Mouse (Mus musculus) limb, embryonic 12.5 days (tissue): ENCODE data around the gene Fgfr2. TPM values are rescaled to one million over a fixed set of nuclear protein-coding genes. Genes with fewer than 3 reads are reported as not detected.

Source experiments
- ATAC-seq: fragments of 200-750 bp; cut with Nextera tagmentation; 2 replicates; pipeline ENCODE4 v1.8.0; 2017; ENCODE audit warnings: low read depth, moderate TSS enrichment; ENCODE audit not compliant: insufficient number of reproducible peaks, insufficient read depth, low FRiP score, low TSS enrichment
- H3K27ac ChIP-seq: fragments of 300-500 bp; sonication (generic); 2 replicates; pipeline ENCODE4 v1.5.1; 2016; ENCODE audit warnings: mild to moderate bottlenecking, moderate library complexity
- H3K27me3 ChIP-seq: fragments of 300-500 bp; sonication (generic); 2 replicates; pipeline ENCODE4 v1.6.1; 2016; ENCODE audit warnings: mild to moderate bottlenecking, moderate library complexity
- H3K36me3 ChIP-seq: fragments of 300-500 bp; sonication (generic); 2 replicates; pipeline ENCODE4 v1.6.1; 2016; ENCODE audit warnings: mild to moderate bottlenecking, moderate library complexity
- H3K4me1 ChIP-seq: fragments of 300-500 bp; sonication (generic); replicated peaks from 2 replicates; pipeline ENCODE4 v1.6.1; 2016
- H3K4me2 ChIP-seq: fragments of 300-500 bp; sonication (generic); 2 replicates; pipeline ENCODE4 v1.6.1; 2016; ENCODE audit warnings: mild to moderate bottlenecking, moderate library complexity
- H3K4me3 ChIP-seq: fragments of 300-500 bp; sonication (generic); replicated peaks from 2 replicates; pipeline ENCODE4 v1.5.1; 2016; ENCODE audit warnings: mild to moderate bottlenecking
- H3K9ac ChIP-seq: fragments of 300-500 bp; sonication (generic); replicated peaks from 2 replicates; pipeline ENCODE4 v1.6.1; 2016; ENCODE audit warnings: mild to moderate bottlenecking, moderate library complexity
- H3K9me3 ChIP-seq: fragments of 300-500 bp; sonication (generic); 2 replicates; pipeline ENCODE4 v1.6.1; 2016; ENCODE audit warnings: mild to moderate bottlenecking, moderate library complexity
- WGBS: fragments of 180-500 bp; shearing (Covaris S2); methylation state at CpG from one replicate; pipeline ENCODE4 v1.1.7; 2016; 5-methylcytosine and 5-hydroxymethylcytosine counted together
- polyA plus RNA-seq: library from polyadenylated mRNA; unstranded; fragments of >200 nt; fragmentation: Nextera tagmentation; extraction: Ambion mirVana; gene quantifications from 2 replicates; pipeline ENCODE4 v1.2.1, GENCODE M21; 2016

Gene Fgfr2
- polyA plus RNA-seq, 1 experiment from 2014 or later: 112 TPM

DNA sequence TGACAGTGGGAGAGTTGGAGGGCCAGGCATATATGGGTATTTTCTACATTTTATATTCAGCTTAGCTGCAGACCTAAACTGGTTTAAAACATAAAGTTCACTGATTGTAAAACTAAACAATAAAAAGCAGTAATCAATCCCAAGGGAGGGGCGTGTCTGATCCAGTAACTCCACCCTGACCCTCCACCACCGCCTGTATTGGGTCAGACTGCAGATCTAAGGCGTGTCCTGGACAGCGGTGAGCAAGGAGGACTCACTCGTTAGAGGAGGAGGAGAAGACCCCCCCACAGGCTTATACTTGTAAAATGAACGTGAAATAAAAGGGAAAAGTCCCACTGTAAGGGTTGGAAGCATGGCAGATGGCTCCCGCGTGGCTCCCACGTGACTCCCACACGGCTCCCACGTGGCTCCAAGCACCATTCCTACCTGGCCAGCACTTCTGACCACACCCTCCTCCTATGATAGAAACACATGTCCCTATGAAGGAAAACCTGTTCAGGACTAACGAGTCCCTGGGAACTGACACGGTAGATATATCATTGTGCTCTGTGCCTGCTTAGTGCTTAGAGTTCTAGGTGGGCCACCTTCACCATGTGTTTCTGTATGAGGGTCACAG is 2131.9 kb downstream of the Fgfr2 start:
- WGBS: 71% methylated on average over 13 of the region's 13 CpGs
- Histone ChIP-seq H3K36me3 (no peaks in the 10 kb centered on the region), H3K27ac (no peak overlapping the region), H3K9me3 (no peaks in the 10 kb centered on the region), H3K4me1 (peaks cover 22% of the 10 kb centered on the region), H3K27me3 (no peaks in the 10 kb centered on the region), H3K4me3 (no peak overlapping the region), H3K9ac (no peak overlapping the region), H3K4me2 (no peak overlapping the region)
- ATAC-seq: no peak; the same call in 1 of the 2 replicates

DNA sequence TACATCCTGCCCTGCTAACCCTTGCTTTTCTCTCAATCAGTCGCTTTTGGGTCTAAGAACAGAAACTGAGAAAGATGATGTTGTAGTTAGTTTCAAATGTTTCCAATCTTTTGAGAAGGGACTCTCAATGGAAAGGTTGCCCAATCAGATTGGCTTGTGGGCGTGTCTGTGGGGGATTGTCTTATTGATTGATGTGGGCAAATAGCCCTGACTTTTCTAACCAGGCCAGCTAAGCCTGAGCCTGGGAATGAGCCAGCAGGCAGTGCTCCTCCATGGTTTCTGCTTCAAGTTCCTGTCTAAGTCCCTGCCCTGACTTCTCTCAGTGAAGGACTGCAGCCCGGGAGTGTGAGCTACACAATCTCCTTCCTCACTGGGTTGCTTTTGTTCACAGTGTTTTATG is 2133.8 kb downstream of the Fgfr2 start:
- no peak for ATAC-seq
- no peak overlapping the region for H3K27ac ChIP-seq
- no peak overlapping the region for H3K4me2 ChIP-seq
- H3K4me3 ChIP-seq: no peak overlapping the region
- WGBS: 60% methylated on average over 3 of the region's 3 CpGs
- no peaks in the 10 kb centered on the region for H3K27me3 ChIP-seq
- H3K36me3 ChIP-seq: no peaks in the 10 kb centered on the region
- no peak overlapping the region for H3K9ac ChIP-seq
- peaks cover 22% of the 10 kb centered on the region for H3K4me1 ChIP-seq
- H3K9me3 ChIP-seq: no peaks in the 10 kb centered on the region

DNA sequence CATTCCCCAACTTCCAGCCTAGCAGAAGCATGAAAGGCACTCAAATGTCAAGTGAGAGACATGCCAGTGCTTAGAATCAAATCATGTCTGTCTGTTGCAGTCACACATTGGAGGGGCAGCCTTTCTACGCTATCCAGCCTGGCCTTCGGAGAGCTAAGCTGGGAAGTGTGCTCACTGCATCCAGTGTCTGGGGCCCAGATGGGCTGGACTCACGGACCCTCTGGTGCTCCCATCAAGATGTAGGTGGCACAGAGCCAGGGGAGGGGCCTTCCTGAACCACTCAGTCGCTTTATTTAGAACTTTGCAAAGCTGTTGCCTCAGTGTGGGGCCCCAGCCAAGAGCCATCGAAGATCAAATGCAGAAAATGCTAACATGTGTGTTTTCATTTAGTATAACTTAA is 2135.0 kb downstream of the Fgfr2 start:
- Histone ChIP-seq H3K27me3 (no peaks in the 10 kb centered on the region), H3K4me2 (no peak overlapping the region), H3K9me3 (no peaks in the 10 kb centered on the region), H3K36me3 (no peaks in the 10 kb centered on the region), H3K4me1 (peaks cover 22% of the 10 kb centered on the region), H3K4me3 (no peak overlapping the region), H3K9ac (no peak overlapping the region), H3K27ac (peak overlapping the region; percentile 45; the same call in 1 of the 2 replicates)
- no peak for ATAC-seq
- WGBS: 57% methylated on average over 5 of the region's 5 CpGs

DNA sequence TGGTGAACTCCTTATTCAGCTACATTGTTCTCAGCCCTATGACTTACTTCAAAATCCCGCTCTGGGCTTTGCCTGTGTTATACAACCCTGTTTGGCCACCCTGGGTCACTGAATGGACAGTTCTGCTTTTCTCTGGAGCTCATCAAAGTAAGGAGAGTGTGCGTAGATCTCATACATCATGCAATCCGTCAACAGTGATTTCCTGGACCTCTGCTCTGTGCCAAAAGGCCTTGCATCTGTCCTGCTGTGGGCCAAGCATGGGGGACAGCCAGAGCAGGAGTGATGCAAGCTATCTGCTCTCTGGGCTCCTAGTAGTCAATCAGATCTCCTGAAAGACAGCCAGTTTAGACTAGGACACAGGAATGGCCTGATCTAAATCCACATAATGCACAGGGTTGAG is 2137.4 kb downstream of the Fgfr2 start:
- no peak overlapping the region for H3K9ac ChIP-seq
- ATAC-seq: no peak

DNA sequence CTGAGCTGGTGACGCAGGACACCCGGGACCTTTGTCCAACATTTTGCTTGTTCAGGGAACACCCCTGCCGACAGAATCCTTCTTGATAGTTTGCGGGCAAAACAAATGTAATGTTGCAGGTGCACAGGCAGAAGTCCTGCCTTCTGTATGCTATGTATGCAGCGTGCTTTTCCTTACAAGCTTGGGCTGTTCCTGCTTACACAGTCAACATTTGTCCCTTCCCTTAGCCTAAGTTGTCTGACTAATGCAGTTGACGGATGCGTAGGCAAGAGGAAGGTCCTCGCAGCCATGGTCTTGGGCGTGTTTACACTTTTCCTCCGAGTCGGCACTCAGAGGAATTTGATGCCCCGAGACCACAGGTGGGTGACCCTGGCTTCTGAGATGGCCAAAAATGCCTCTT is 2138.0 kb downstream of the Fgfr2 start:
- Histone ChIP-seq H3K27ac (0 out of 2 replicates have a peak overlapping the region, but pooled peaks have one; percentile 5), H3K4me1 (peaks cover 26% of the 10 kb centered on the region), H3K9ac (no peak overlapping the region), H3K4me2 (no peak overlapping the region), H3K9me3 (no peaks in the 10 kb centered on the region), H3K4me3 (no peak overlapping the region), H3K36me3 (no peaks in the 10 kb centered on the region), H3K27me3 (no peaks in the 10 kb centered on the region)
- 91% methylated on average over 12 of the region's 12 CpGs for WGBS
- no peak for ATAC-seq

More for the DNA sequence above, 2137.4 kb downstream of the Fgfr2 start:
- Histone ChIP-seq H3K27me3 (no peaks in the 10 kb centered on the region), H3K9me3 (no peaks in the 10 kb centered on the region), H3K4me2 (no peak overlapping the region), H3K27ac (no peak overlapping the region), H3K4me1 (peaks cover 26% of the 10 kb centered on the region), H3K4me3 (no peak overlapping the region), H3K36me3 (no peaks in the 10 kb centered on the region)
- WGBS: 84% methylated on average over 3 of the region's 3 CpGs

DNA sequence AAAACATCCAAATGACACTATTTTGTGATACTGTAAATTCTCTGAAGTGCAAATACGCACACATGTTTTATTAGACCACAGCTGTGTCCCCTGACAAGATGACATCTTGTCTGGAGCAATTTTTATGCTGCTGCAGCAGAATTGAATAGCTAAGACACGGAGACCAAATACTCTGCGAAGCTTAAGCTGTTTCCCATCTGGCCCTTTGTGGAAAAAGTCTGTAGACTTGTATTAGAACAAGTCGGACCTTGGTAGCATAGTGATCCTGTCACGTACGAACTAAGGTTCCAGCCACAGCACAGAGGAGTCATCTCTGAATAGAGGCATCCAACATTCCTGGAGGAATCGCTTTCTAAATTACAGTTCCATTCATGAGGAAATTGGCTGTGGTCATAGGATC is 2138.9 kb downstream of the Fgfr2 start:
- no peaks in the 10 kb centered on the region for H3K27me3 ChIP-seq
- WGBS: 69% methylated on average over 7 of the region's 7 CpGs
- H3K9me3 ChIP-seq: no peaks in the 10 kb centered on the region
- no peak for ATAC-seq
- no peaks in the 10 kb centered on the region for H3K36me3 ChIP-seq
- no peak overlapping the region for H3K27ac ChIP-seq
- peaks cover 26% of the 10 kb centered on the region for H3K4me1 ChIP-seq
- no peak overlapping the region for H3K9ac ChIP-seq
- H3K4me3 ChIP-seq: no peak overlapping the region
- no peak overlapping the region for H3K4me2 ChIP-seq

DNA sequence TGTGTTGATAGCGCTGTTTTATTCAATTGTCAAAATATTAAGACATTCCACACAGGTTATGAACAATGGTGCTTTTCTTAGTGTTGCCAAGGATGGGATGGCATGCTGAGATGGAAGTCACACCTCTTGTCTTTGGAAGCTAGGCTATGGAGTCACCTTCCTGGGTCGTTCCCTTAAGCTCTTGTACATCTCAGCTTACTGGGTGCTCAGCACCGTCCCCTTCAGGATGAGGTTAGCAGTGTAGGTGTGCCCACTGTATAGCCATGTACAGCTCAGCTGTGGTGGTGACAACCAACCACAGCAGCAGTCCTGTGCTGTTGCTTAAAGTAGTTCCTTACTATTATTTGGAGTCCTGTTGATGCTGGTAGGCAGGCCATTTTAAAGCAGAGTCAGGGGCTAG is 2140.3 kb downstream of the Fgfr2 start:
- no peaks in the 10 kb centered on the region for H3K27me3 ChIP-seq
- 0 out of 2 replicates have a peak overlapping the region, but pooled peaks have one; percentile 70 for H3K27ac ChIP-seq
- H3K4me1 ChIP-seq: peaks cover 21% of the 10 kb centered on the region
- ATAC-seq: no peak
- H3K36me3 ChIP-seq: no peaks in the 10 kb centered on the region
- H3K9me3 ChIP-seq: no peaks in the 10 kb centered on the region
- WGBS: 75% methylated on average over 3 of the region's 3 CpGs
- no peak overlapping the region for H3K4me2 ChIP-seq
- no peak overlapping the region for H3K4me3 ChIP-seq
- no peak overlapping the region for H3K9ac ChIP-seq

DNA sequence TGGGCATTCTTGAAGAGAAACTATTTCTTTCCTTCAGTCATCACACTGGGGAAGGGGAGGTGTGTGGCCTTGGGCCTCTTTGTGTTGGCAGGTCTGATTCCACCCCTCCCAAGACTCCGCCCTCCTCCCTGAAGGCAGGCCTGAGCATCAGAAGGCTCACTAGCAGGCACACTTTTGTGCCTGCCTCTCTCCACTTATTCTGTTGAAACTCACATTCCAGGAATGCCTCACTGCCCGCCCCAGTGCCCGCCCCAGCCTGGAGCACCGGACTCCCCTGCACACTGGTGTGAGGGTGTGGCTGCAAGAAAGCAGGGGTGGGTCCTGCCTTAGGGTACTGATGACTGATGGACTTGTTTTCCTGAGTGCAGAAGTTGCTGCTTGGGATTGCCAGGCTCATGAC is 2140.8 kb downstream of the Fgfr2 start:
- peaks cover 23% of the 10 kb centered on the region for H3K4me1 ChIP-seq
- 33% methylated on average over 4 of the region's 4 CpGs for WGBS
- no peaks in the 10 kb centered on the region for H3K9me3 ChIP-seq
- no peaks in the 10 kb centered on the region for H3K36me3 ChIP-seq
- H3K4me3 ChIP-seq: no peak overlapping the region
- H3K9ac ChIP-seq: no peak overlapping the region
- peak overlapping the region; percentile 70 for H3K27ac ChIP-seq
- no peaks in the 10 kb centered on the region for H3K27me3 ChIP-seq
- H3K4me2 ChIP-seq: no peak overlapping the region
- ATAC-seq: peak; percentile 68

DNA sequence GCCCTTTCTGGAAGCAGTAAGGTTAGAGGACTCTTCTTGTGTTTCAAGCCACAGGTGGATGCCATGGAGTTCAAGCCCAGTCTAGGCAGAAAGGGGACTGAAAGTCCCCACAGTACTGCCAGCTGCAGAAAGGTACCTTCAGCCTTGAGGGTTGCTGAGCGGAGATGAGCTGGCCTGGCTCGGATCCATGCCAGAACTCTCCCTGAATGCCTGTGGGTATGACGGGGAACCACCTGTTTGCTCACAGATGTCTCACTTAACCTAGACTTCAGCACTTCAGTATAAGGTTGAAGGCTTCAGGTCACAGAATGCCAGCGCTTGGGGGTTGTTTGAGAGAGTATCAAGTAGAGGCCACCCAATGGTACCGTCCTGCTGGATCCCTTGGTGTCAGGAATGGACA is 2143.0 kb downstream of the Fgfr2 start:
- H3K27ac ChIP-seq: no peak overlapping the region
- no peak for ATAC-seq
- 85% methylated on average over 5 of the region's 5 CpGs for WGBS
- H3K9me3 ChIP-seq: no peaks in the 10 kb centered on the region
- no peaks in the 10 kb centered on the region for H3K27me3 ChIP-seq
- H3K4me2 ChIP-seq: no peak overlapping the region
- peaks cover 40% of the 10 kb centered on the region for H3K4me1 ChIP-seq
- no peak overlapping the region for H3K9ac ChIP-seq
- H3K4me3 ChIP-seq: no peak overlapping the region
- H3K36me3 ChIP-seq: no peaks in the 10 kb centered on the region

DNA sequence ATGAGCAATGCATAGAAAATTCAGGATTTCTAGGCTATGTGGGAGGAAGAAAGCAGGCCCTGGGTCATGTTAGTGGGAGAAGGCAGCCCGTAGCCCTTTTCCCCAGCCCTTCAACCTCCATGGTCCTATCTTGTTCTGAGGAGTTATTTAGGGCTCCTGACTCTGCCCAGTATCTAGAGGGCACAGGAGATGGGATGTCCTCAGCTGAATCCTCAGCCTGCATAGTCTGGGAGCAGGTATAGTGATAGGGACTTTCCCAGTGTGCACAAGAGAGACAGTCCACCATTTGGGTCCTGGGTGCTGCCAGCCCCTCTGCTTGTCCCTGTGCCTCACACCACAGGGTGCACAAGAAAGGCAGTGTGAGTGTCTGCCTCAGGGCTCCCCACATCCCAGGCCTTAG is 2144.6 kb downstream of the Fgfr2 start:
- no peak for ATAC-seq
- H3K36me3 ChIP-seq: no peaks in the 10 kb centered on the region
- 86% methylated on average over 1 of the region's 1 CpGs for WGBS
- H3K9me3 ChIP-seq: no peaks in the 10 kb centered on the region
- no peaks in the 10 kb centered on the region for H3K27me3 ChIP-seq
- no peak overlapping the region for H3K4me2 ChIP-seq
- no peak overlapping the region for H3K9ac ChIP-seq
- peaks cover 40% of the 10 kb centered on the region for H3K4me1 ChIP-seq
- no peak overlapping the region for H3K4me3 ChIP-seq
- H3K27ac ChIP-seq: no peak overlapping the region

DNA sequence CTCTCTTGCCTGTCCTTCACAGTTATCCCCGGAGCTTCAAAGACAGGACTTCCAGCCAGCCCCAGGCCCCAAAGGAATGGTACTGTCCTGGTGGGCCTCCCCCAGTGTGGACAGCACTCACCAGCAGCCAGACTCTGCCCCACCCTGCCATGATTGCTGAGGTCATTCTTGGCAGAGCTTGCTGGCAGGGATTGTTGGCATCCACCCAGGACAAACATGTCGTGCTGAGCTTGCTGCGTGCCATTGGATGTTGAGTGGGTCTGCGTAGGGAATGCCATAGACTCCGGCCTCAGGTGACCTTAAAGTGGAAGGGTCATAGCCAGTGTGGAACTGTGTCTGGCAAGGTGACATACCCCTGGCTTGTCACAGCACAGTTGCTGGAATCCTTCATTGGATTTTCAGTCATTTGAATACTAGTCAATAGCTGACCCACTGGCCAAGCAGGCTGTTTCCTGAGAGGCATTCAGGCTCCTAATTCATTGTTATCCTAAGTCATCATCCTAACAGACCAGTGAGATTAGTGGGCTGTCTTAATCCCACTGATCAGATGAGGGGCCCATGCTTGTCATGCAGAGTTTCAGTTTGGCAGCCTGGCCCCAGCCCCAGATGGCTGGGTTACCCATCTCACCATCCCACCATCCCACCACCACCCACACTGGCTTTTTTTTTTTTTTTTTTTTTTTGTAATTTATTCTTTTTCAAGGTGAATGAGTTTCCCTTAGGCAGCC is 2145.2 kb downstream of the Fgfr2 start:
- Histone ChIP-seq H3K4me3 (no peak overlapping the region), H3K4me1 (peaks cover 38% of the 10 kb centered on the region), H3K4me2 (no peak overlapping the region), H3K9me3 (no peaks in the 10 kb centered on the region), H3K27me3 (no peaks in the 10 kb centered on the region), H3K9ac (no peak overlapping the region), H3K27ac (peak overlapping the region; percentile 60; the same call in 1 of the 2 replicates), H3K36me3 (no peaks in the 10 kb centered on the region)
- 65% methylated on average over 5 of the region's 5 CpGs for WGBS
- ATAC-seq: no peak
